Mouse (Mus musculus) brain, embryonic 14.5 days (tissue): ENCODE results near the gene Kit.

Experiments
- CTCF ChIP-seq: fragments of 200-500 bp; IDR thresholded peaks from 2 replicates; pipeline ENCODE4 v1.5.1; 2012; ENCODE audit warnings: inconsistent platforms, mild to moderate bottlenecking, moderate library complexity, borderline replicate concordance; ENCODE audit not compliant: insufficient read depth, insufficient read length; ENCODE audit errors: extremely low read depth
- POLR2A ChIP-seq: fragments of 200-500 bp; IDR thresholded peaks from 2 replicates; pipeline ENCODE4 v1.6.1; 2012; ENCODE audit warnings: mild to moderate bottlenecking, inconsistent platforms, borderline replicate concordance; ENCODE audit not compliant: poor library complexity, insufficient read depth, insufficient read length, severe bottlenecking; ENCODE audit errors: extremely low read depth

DNA sequence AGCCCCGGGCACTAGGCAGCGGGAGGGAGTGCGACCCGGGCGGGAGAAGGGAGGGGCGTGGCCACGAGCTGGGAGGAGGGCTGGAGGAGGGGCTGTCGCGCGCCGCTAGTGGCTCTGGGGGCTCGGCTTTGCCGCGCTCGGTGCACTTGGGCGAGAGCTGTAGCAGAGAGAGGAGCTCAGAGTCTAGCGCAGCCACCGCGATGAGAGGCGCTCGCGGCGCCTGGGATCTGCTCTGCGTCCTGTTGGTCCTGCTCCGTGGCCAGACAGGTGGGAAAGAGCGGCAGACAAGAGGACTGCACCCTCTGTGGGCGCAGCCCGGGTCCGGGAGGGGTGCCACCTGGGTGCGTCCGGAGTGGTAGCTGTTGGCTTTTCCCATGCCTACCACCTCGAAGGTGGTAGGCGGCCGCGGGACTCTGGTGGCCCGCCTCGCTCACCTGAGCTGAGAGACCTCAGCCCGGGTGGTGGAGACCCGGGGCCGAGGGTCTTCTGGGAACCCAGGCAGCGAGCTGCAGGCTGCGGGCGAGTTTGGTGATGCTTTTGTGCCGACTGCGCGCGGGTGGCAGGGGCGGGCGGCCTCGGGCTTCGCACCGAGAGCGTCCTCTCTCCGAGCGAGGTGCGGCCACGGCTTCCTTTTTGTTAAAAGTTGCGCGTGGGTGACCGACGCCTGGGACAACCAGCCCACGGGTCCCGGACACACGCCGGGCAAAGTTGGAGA lies at the start of gene Kit:
- TF ChIP-seq POLR2A (peak; percentile 77; the same call in 1 of the 2 replicates), CTCF (no peak)
